Mouse (Mus musculus) lung, postnatal 0 days (tissue): ENCODE measurements at regions not wholly inside any gene's neighbourhood (a gene's known extent, or its start where the extent isn't known, plus 50 kb on each side); places are given as distances from the start of the nearest gene placed in this dataset.

ENCODE experiments used
- ATAC-seq: fragments of 200-750 bp; cut with Nextera tagmentation; 2 replicates; pipeline ENCODE4 v1.8.0; 2017; ENCODE audit warnings: moderate library complexity
- DNase-seq: peaks from one replicate; pipeline ENCODE4 v3.0.0-alpha.2; 2016; ENCODE audit warnings: low spot score
- H3K27ac ChIP-seq: fragments of 300-500 bp; sonication (generic); 2 replicates; pipeline ENCODE4 v1.5.1; 2014; ENCODE audit warnings: antibody characterized with exemption, mild to moderate bottlenecking, low read length, mixed read lengths
- H3K27me3 ChIP-seq: fragments of 300-500 bp; sonication (generic); replicated peaks from 2 replicates; pipeline ENCODE4 v1.6.1; 2014; ENCODE audit warnings: low read length, mixed read lengths; ENCODE audit not compliant: insufficient read depth
- H3K36me3 ChIP-seq: fragments of 300-500 bp; sonication (generic); 2 replicates; pipeline ENCODE4 v1.6.1; 2014; ENCODE audit warnings: low read length, mixed read lengths; ENCODE audit not compliant: insufficient read depth
- H3K4me1 ChIP-seq: fragments of 300-500 bp; sonication (generic); 2 replicates; pipeline ENCODE4 v1.6.1; 2014; ENCODE audit warnings: antibody characterized with exemption, low read depth, low read length, mixed read lengths; ENCODE audit not compliant: insufficient read depth
- H3K4me2 ChIP-seq: fragments of 300-500 bp; sonication (generic); replicated peaks from 2 replicates; pipeline ENCODE4 v1.6.1; 2014; ENCODE audit warnings: low read depth, mild to moderate bottlenecking, low read length, moderate library complexity, mixed read lengths
- H3K4me3 ChIP-seq: fragments of 300-500 bp; sonication (generic); 2 replicates; pipeline ENCODE4 v1.5.1; 2014; ENCODE audit warnings: low read depth, low read length
- H3K9ac ChIP-seq: fragments of 300-500 bp; sonication (generic); replicated peaks from 2 replicates; pipeline ENCODE4 v1.6.1; 2014; ENCODE audit warnings: low read depth, mild to moderate bottlenecking
- H3K9me3 ChIP-seq: fragments of 300-500 bp; sonication (generic); 2 replicates; pipeline ENCODE4 v1.6.1; 2016; ENCODE audit warnings: low read length, mixed read lengths
- CTCF ChIP-seq: IDR thresholded peaks from 2 replicates; pipeline ENCODE4 v1.5.1; 2016; ENCODE audit warnings: antibody characterized with exemption, mild to moderate bottlenecking
- EP300 ChIP-seq: IDR thresholded peaks from 2 replicates; pipeline ENCODE4 v1.6.1; 2016; ENCODE audit warnings: antibody characterized with exemption, mild to moderate bottlenecking, control low read depth
- WGBS: fragments of 180-500 bp; shearing (Covaris S2); extraction: QIAGEN DNeasy Blood & Tissue Kit; methylation state at CpG from one replicate; pipeline ENCODE4 v1.1.7; 2014; 5-methylcytosine and 5-hydroxymethylcytosine counted together

DNA sequence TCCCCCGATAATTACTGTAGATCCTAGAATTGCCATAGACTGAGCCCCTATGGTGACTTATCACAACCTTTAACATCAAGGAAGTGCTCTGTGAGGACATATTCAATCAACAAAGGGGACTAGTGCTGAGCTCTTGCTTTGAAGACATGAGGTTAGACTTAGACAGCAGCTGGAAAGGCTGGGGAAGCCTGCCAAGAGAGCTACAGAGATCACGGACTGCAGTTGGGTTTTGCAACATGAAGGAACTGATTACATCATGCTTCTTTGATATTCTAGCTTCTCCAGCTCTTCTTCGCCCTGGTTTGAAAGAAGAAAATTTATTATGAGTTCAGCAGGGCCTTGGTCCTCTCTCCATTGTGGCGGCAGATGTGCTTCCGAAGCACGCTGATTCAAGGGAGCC is 271.2 kb downstream of the C1d start:
- TF ChIP-seq EP300 (no peak), CTCF (no peak)
- H3K27me3 ChIP-seq: no peaks in the 10 kb centered on the region
- H3K4me2 ChIP-seq: no peak overlapping the region
- no peaks in the 10 kb centered on the region for H3K4me1 ChIP-seq
- H3K27ac ChIP-seq: no peak overlapping the region
- H3K9me3 ChIP-seq: no peaks in the 10 kb centered on the region
- WGBS: 74% methylated on average over 6 of the region's 6 CpGs
- no peaks in the 10 kb centered on the region for H3K36me3 ChIP-seq
- H3K9ac ChIP-seq: no peak overlapping the region
- DNase-seq (peak; percentile 86), ATAC-seq (peak; percentile 72)
- H3K4me3 ChIP-seq: no peak overlapping the region

DNA sequence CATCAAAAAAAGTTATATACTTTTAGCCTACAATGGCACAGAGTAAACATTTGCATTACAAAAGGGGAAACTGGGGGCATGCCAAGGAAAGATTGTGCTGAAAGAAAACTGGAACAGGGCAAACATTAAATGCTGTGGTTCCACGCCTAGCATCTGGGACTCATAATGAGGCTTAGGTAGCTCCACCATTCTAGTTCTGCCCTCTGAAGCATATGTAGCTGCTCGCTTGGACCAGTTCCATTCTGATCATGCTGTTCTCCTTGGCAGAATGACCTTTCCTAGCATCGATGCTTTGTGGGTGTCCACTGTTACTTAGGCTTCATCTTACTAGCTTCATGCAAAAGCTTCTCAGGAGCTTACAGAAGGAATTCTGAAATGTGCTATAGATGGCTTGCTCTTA is 276.3 kb downstream of the C1d start:
- no peak overlapping the region for H3K4me2 ChIP-seq
- no peak overlapping the region for H3K4me3 ChIP-seq
- 65% methylated on average over 3 of the region's 3 CpGs for WGBS
- DNase-seq (no peak), ATAC-seq (no peak)
- no peak for TF ChIP-seq CTCF
- TF ChIP-seq EP300: no peak
- H3K9ac ChIP-seq: no peak overlapping the region
- H3K36me3 ChIP-seq: no peaks in the 10 kb centered on the region
- no peak overlapping the region for H3K27ac ChIP-seq
- no peaks in the 10 kb centered on the region for H3K9me3 ChIP-seq
- no peaks in the 10 kb centered on the region for H3K27me3 ChIP-seq
- no peaks in the 10 kb centered on the region for H3K4me1 ChIP-seq

DNA sequence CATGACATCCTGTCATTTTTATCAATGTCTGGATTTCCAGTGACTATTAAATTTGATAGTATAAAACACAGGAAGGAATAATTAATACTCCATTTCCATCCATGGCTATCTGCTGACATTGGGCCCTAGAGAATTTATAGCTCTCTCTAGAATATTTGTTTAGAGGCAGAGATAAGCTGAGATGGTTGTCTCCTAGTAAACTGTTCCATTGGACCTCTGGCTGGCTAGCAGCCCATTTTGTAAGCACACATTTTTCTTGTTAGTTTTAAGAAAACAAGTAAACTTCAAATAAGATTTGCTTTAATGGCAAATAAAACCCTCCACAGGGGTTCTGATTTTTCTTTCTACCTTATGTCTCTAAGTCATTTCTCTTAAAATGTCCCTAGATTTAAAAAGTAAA is 288.9 kb downstream of the C1d start:
- TF ChIP-seq EP300: no peak
- ATAC-seq (no peak), DNase-seq (no peak)

DNA sequence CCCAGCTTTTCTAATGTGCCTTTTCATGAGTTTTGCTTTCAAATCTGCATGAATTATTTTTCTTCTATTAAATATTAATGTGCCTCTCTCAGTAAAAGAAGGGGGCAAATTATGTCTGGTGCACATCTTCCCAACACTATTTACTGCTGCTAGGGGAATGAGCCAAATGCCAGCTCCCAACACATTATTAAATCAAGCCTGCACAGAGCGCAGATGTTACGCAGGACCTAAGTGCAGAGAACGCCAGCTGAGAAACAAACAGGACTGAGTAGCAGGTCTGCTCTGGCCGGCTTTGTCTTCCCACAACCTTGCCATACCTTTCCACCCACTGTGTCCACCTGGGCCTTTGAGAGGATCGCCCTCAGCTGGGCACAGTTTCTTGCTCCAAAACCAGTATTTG is 291.8 kb downstream of the C1d start:
- ATAC-seq: no peak
- 83% methylated on average over 5 of the region's 5 CpGs for WGBS
- DNase-seq: no peak
- Histone ChIP-seq H3K27ac (no peak overlapping the region), H3K9me3 (no peaks in the 10 kb centered on the region), H3K27me3 (no peaks in the 10 kb centered on the region), H3K36me3 (no peaks in the 10 kb centered on the region), H3K4me2 (no peak overlapping the region), H3K9ac (no peak overlapping the region), H3K4me3 (no peak overlapping the region), H3K4me1 (no peaks in the 10 kb centered on the region)
- TF ChIP-seq EP300 (no peak), CTCF (no peak)

More for the DNA sequence above, 288.9 kb downstream of the C1d start:
- Histone ChIP-seq H3K9ac (no peak overlapping the region), H3K9me3 (no peaks in the 10 kb centered on the region), H3K27ac (no peak overlapping the region), H3K36me3 (no peaks in the 10 kb centered on the region), H3K4me1 (no peaks in the 10 kb centered on the region), H3K27me3 (no peaks in the 10 kb centered on the region), H3K4me2 (no peak overlapping the region), H3K4me3 (no peak overlapping the region)

DNA sequence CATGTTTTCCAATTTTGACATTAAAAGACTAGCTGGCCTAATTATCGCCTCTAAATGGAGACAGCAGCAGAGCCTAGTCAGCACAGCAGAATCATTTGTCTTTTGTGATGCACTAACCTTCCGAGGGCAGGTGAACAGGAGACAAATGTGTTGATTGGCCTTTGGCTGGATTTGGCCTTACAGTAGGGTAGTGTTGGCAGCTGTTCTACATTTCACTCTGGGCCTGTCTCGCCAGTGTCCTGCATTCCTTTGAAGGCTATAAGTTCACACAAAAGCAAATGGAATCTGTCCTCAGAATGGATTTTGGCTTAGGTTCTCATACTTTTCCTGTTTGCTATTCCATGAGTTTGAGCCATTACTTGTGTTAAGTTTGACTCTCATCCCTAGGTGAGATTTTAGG is 297.9 kb downstream of the C1d start:
- H3K27me3 ChIP-seq: no peaks in the 10 kb centered on the region
- WGBS: 50% methylated on average over 3 of the region's 3 CpGs
- no peak overlapping the region for H3K4me2 ChIP-seq
- H3K9ac ChIP-seq: no peak overlapping the region
- DNase-seq: no peak
- no peaks in the 10 kb centered on the region for H3K36me3 ChIP-seq
- TF ChIP-seq EP300: no peak
- TF ChIP-seq CTCF: no peak
- no peak overlapping the region for H3K4me3 ChIP-seq
- ATAC-seq: no peak
- no peak overlapping the region for H3K27ac ChIP-seq
- H3K4me1 ChIP-seq: no peaks in the 10 kb centered on the region
- no peaks in the 10 kb centered on the region for H3K9me3 ChIP-seq

DNA sequence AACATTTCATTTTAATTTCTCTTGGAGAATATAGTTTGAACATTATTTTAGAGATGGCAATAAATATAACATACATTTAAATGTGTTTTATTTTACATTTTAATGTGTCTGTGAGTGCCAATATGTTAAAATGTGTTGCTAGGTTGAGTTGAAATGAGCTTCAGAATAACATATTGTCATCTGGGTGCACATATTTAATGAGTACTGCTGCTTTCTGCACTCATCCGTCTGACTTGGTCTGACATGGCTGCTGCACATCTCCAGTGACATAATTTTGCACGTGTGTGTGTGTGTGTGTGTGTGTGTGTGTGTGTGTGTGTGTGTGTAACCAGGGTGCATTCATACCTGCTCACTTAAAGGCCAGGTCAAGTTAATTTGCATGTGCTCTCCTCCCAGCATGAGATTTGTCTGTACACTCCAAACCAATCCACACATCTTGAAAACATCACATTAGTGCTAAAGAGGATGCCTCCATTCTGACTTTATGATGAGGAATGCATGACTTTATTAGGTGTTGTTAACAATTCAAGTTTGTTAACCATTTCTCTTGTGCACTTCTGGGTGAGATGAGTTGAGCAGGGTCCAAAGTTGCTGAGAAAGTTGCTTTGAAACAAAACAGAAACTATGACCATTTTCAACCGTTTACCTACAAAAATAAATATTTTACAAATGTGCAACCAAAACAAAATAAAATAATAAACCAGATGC is 334.6 kb downstream of the C1d start:
- Histone ChIP-seq H3K4me2 (no peak overlapping the region), H3K4me3 (no peak overlapping the region), H3K36me3 (no peaks in the 10 kb centered on the region), H3K9me3 (no peaks in the 10 kb centered on the region), H3K27ac (no peak overlapping the region), H3K27me3 (no peaks in the 10 kb centered on the region), H3K9ac (no peak overlapping the region), H3K4me1 (no peaks in the 10 kb centered on the region)
- DNase-seq: peak; percentile 19
- no peak for TF ChIP-seq CTCF
- no peak for TF ChIP-seq EP300
- ATAC-seq: no peak
- WGBS: 41% methylated on average over 3 of the region's 3 CpGs
